Mouse (Mus musculus): ENCODE measurements at regions not wholly inside any gene's neighbourhood (a gene's known extent, or its start where the extent isn't known, plus 50 kb on each side); places are given as distances from the start of the nearest gene placed in this dataset.
A peak's percentile ranks its signal among the peaks of the same experiment; 100 is the strongest.
"Not testable (repeated sequence)": the region's sequence is repeated elsewhere in the genome, so short reads cannot be mapped to it uniquely, and the experiment has no call there.

GRCm38 (mm10) chr2:84042793-84043192, 52.4 kb downstream of the Gm13691 start:
- no peak for DNase-seq (ENCODE audit: low read depth)

DNA sequence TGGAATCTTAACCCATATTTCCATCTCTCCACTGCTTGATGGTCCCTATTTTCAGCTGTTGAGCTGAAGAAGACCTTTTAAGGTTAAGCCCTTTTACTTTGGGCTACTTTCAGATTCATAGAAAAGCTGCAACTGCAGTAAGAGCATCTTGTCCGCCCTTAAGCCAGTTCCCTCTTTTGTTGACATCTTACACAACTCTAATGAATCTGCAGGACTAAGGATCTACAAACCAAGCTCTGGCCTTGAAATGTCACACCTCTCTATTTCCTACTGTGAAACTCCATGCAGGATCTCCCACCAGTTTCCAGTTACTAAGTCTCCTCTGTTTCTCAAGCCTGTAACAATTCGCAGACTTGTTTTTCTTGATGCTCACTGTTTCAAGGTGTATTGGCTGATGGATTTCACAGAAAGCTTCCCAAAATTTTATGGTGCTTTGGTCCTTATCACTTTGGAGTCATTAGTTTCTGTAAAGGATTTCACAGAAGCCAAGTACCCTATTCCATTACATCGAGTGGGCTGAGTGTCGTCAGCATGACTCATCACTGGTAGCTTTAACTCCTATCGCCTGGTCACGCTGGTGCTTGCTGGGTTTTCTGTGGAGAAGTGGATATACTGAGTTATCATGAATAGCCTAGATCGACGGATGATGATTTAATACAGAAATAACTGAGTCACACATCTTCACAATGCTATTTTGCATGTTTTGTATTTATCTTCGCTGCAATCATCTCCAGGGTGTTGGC, 58.2 kb downstream of the Gm13691 start:
- no peak for DNase-seq (ENCODE audit: low read depth)

GRCm38 (mm10) chr2:84051883-84052331, 61.6 kb downstream of the Gm13691 start:
- DNase-seq (ENCODE audit: low read depth), result no peak

DNA sequence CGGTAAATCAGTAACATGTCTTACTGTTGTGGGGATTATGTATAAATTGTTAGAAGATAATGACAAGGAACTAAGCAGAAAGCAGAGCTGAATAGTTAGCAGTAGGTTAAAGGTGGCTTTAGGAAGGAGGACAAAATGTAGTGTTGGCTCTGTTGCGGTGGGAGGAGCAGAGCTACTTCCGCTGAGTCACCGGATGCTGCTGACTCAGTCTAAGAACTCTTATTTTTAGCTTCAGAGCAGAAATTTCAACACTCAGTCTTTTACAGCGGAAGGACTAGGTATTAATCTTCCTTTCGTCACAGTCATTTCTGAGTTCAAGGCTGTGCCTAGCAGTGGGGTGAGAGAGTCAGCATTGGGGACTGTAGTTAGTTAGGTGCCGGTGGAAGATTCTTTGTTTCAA, 68.9 kb downstream of the Gm13691 start:
- DNase-seq (ENCODE audit: low read depth), result peak; percentile 14

GRCm38 (mm10) chr2:84061221-84061620, 70.9 kb downstream of the Gm13691 start:
- DNase-seq (ENCODE audit: low read depth), result no peak

GRCm38 (mm10) chr2:84064371-84064770, 74.0 kb downstream of the Gm13691 start:
- no peak for DNase-seq (ENCODE audit: low read depth)

DNA sequence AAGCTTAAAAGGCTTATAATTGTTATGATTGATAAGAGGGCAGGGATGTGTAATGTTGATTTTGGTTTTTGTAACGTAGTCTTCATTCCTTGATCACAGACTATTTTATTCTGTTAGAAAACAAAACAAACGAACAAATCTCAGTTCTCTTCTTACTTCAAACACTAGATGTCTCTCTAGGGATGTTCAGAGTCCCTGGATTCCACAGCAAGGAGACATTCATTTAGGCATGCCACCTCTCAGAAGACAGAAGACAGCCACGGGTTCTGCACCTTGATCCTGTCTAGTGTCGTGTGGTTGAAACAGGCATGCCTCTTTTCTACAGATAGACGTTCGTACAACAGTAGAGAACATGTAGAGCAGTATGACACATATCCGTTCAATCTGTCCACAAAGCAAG, 74.7 kb downstream of the Gm13691 start:
- no peak for DNase-seq (ENCODE audit: low read depth)

DNA sequence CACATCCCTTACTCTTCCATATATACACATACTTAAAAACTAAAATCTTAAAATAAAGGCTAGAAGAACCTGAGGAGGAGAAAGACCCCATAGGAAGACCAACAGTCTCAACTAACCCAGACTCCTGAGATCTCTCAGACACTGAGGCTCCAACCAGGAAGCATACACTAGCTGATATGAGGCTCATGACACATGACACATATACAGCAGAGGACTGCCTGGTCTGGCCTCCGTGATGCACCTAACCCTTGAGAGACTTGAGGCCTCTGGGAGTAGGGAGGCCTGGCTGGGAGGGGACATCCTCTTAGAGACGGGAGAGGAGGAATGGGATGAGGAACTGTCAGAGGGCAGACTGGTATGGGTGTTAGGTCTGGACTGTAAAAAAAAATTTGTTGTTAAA, 75.4 kb downstream of the Gm13691 start:
- DNase-seq (ENCODE audit: low read depth), result no peak

- no peak for DNase-seq (ENCODE audit: low read depth)
Observed at GRCm38 (mm10) chr2:84066151-84066693, 75.9 kb downstream of the Gm13691 start.

- DNase-seq (ENCODE audit: low read depth), result no peak
Observed at GRCm38 (mm10) chr2:84066785-84067526, 76.6 kb downstream of the Gm13691 start.

GRCm38 (mm10) chr2:84068617-84069016, 78.3 kb downstream of the Gm13691 start:
- no peak for DNase-seq (ENCODE audit: low read depth)

DNA sequence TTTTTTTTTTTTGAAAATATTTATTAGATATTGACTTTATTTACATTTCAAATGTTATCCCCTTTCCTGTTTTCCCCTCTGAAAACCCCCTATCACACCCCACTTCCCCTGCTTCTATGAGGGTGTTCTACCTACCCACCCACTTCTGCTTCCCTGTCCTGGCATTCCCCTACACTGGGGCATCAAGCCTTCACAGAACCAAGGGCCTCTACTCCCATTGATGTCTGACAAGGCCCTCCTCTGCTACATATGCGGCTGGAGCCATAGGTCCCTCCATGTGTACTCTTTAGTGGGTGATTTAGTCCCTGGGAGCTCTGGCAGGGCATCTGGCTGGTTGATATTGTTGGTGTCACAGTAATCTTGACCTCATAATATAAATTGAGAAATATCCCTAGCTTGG, 79.1 kb downstream of the Gm13691 start:
- not testable (repeated sequence) for DNase-seq (ENCODE audit: low read depth)

DNA sequence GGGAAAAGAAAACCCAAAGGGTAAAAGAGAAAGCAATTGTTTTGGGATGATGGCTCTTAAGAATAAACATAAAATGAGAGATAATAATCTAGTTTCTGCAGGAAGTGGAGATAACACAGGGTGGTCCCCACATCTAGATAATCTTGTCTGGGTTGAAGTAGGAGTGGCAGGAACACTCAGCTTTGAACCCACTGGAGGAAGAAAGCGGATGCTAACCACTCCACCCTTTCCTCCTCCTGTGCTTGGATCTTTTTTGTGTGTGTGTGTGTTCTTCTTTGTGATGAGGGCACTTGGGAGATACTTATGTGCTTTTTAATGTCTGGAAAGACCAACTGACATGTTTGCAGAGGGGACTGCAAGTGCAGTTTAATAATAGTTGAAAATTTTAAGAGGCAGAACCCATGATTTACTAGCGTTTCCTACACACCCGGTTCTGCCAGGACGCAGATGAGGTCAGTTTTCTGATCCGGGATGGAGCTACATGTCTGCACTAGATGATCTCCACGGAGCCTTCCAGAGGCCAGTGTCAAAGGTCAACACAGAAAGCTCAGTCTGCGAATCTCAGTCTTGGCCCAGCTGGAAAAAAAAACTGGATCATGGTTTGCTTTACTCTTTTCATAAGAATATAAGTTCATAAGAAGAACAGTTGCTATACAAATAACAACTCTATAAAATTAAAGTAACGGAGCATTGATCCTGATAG, 82.7 kb downstream of the Gm13691 start:
- DNase-seq (ENCODE audit: low read depth), result no peak

- DNase-seq (ENCODE audit: low read depth), result no peak
Observed at GRCm38 (mm10) chr2:84075944-84076343, 85.6 kb downstream of the Gm13691 start.

DNA sequence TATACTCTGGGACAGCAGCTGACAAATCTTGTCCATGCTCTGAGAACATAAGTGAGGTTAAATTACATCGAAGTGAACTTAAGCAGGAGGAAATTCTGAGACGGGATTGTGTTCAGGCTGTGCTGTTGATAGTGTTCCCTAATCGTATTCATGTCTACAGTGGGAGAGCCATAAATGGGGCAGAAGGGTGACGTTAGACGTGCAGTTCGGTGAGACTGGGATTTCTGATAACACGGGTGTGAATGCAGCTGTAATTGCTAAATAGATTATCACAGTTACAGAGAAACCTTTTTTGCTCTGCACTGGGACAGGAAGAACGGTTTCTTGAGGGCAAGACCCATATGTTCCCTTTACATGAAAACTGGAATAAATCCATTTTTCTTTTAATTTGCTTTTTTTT, 88.9 kb downstream of the Gm13691 start:
- DNase-seq (ENCODE audit: low read depth), result no peak

- no peak for DNase-seq (ENCODE audit: low read depth)
Observed at GRCm38 (mm10) chr2:84080228-84080627, 89.9 kb downstream of the Gm13691 start.

DNA sequence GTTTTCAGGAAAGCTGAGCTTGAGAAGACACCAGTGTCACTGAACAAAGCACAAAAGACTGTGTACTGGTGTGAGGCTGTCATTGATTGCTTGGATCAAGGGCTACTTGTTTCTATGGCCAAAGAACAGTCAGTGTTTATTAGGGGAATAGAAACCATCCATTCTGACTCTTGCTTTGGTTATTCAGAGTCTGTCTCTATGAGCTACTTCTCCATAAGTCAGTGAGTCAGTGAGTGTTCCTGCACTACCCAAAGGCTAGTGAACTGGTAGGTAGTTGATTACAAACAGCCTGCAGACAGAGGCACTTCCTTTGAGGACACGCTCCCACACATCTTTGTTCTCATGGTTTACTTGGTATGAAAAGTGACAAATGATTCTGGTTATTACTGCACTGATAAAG, 104.4 kb downstream of the Gm13691 start:
- no peak for DNase-seq (ENCODE audit: low read depth)

GRCm38 (mm10) chr2:84098746-84099145, 108.4 kb downstream of the Gm13691 start:
- DNase-seq (ENCODE audit: low read depth), result no peak

- DNase-seq (ENCODE audit: low read depth), result no peak
Observed at GRCm38 (mm10) chr2:84113562-84113961, 123.2 kb downstream of the Gm13691 start.

GRCm38 (mm10) chr2:84119839-84120238, 129.5 kb downstream of the Gm13691 start:
- DNase-seq (ENCODE audit: low read depth), result no peak

- DNase-seq (ENCODE audit: low read depth), result no peak
Observed at GRCm38 (mm10) chr2:84127586-84127985, 137.2 kb downstream of the Gm13691 start.

DNA sequence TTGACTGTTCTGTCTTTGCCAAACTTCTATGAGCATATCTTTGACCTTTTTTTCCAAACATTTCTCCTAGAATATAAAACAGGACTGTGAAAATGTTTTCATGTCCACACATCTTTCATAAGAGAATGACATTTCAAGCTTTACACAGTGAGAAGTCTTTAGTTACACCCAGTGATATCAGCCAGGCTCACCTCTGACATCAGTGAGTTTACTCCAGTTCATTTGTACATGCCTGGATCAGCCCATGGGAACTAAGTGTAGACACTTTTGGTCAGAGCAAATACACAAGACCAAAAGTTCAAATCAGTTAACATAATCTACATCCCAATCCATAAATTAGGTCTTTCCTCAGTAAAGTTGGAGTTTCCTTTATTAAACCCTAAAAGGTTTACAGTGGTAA, 171.4 kb downstream of the Gm13691 start:
- DNase-seq (ENCODE audit: low read depth), result no peak

DNA sequence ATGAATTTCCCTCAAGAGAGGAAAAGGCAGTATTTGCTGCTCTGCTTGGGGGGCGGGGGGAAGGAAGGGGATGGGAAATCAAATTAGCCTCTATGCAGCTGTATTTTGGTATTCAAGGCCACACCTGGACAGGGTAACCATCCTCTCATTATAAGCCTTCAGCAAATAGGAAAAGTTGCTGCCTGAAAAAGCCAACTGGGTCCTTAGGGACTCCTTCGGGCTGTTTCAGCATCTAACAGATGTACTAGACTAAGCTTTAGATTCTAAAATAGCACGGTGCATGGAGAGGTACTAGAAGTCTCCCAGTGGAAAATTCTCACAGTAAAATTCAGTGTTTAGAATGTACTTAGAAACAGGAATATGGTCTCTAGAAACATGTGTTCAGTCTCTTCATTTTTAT, 183.1 kb downstream of the Gm13691 start:
- DNase-seq (ENCODE audit: low read depth), result no peak
